Comparison of ENCODE assay signal across 15 mouse cellular contexts in genomic region chr14:25074891-25075290, GRCm38 (mm10).
"Had no signal": no experiment of that assay in that cellular context is flagged by ENCODE, and none has a peak within 500 bp of the region (broad histone marks: within the 10 kb centered on the region; RNA-seq: fewer than 3 reads in every experiment).

No protein-coding gene starts in this region.

- H3K4me1 ChIP-seq: kidney, embryonic 15.5 days had no signal

- H3K4me3 ChIP-seq: kidney, embryonic 15.5 days; left cerebral cortex, adult 2 months; limb, embryonic 12.5 days; limb, embryonic 15.5 days had no signal

- H3K36me3 ChIP-seq: kidney, embryonic 15.5 days; limb, embryonic 12.5 days; limb, embryonic 15.5 days had no signal

- H3K27me3 ChIP-seq: limb, embryonic 12.5 days; limb, embryonic 15.5 days had no signal

- H3K4me2 ChIP-seq: kidney, embryonic 15.5 days; limb, embryonic 12.5 days; limb, embryonic 15.5 days; liver, embryonic 11.5 days; lung, embryonic 14.5 days had no signal

- ATAC-seq: liver, postnatal 0 days; lung, postnatal 0 days had no signal

- H3K9ac ChIP-seq: kidney, embryonic 15.5 days; limb, embryonic 12.5 days; limb, embryonic 15.5 days; liver, embryonic 14.5 days; liver, postnatal 0 days; lung, embryonic 14.5 days had no signal

- DNase-seq: kidney, postnatal 14 days; kidney, postnatal 4 days; liver, postnatal 0 days; lung, embryonic 14.5 days; midbrain, embryonic 14.5 days; thymus, adult 18-20 months; thymus, postnatal 36 days had no signal

- H3K9me3 ChIP-seq: kidney, embryonic 15.5 days; limb, embryonic 12.5 days; limb, embryonic 15.5 days had no signal

- H3K27ac ChIP-seq: kidney, embryonic 15.5 days; left cerebral cortex, adult 2 months; limb, embryonic 12.5 days; limb, embryonic 15.5 days; liver, embryonic 14.5 days; macrophage had no signal
